Mouse (Mus musculus): ENCODE results near the gene Mogs.

The Mogs gene

DNA sequence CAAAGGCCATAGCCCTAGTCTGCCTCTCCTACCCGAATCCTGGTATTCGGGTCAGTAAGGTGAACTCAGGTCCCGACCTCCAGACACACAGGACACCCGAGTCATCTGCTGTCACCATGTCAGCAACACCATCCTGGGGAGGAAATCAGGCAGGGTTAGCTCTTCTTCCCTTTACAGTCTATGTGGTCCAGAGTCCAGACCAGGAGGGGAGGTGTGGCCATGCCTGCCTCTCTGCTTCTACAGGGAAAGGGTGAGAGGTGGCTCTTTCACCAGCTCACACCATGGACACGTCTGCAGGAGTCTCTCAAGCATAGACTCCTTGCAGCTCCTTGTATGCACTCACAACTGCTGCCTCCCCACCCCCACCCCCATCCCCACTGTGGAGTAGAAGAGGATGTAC, 38.2 kb downstream of the Mogs start:
- DNase-seq, result no peak

DNA sequence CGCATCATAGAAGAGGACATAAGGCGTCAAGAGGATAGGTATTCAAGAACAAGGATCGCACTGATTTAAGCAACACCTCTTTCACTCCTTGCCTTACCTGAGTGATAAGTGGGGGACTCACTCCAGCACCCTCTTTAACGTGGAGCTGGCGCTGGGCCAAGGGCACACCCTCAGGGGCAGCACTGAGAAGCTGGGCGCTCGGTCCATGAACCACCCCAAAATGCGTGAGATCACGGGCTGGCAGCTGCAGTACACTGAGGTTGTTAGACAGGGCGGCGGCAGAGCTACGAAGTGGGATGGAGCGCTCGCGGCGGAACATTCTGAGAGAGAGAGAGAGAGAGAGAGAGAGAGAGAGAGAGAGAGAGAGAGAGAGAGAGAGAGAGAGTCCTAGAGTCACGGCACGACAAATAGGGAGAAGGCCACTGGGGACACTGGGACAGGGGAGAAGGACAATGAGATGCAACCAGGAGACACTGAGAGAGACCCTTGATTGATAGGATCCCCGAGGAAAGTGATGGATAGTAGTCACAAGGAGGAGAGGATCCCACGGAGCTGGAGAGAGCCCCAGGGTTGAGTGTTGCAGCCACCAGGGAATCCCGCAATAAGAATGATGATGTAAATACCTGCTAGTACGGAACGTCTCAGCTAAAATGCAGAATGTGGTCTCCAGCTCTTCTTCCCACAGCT, 40.4 kb downstream of the Mogs start:
- DNase-seq, result no peak

DNA sequence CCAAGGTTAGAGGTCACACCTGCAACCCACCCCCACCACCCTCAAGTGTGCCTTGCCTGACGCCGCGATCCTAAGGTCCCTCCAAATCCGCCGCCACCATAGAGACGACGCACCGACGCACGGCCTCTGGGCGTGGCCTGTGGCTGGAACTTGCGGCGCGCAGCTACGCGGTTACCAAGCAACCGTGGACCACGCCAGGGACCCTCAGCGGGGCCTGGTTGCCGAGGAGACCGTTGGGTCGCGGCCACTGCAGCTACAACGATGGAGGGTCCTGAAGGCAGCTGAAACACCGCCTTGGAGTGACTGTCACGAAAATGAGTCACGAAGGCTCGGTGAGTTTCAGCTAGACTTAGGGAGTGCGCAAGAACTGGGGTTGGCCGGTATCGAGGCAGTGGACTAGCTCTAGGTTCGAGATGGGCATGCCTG, 41.0 kb downstream of the Mogs start, which contains the start of the genes Wdr54 and 1700003E16Rik:
TSS of gene Wdr54 (minus strand) at position 139 of the 426 bp plus-strand sequence.
TSS of gene 1700003E16Rik (plus strand) at position 146 of the 426 bp plus-strand sequence.
- DNase-seq, result peak; percentile 41

DNA sequence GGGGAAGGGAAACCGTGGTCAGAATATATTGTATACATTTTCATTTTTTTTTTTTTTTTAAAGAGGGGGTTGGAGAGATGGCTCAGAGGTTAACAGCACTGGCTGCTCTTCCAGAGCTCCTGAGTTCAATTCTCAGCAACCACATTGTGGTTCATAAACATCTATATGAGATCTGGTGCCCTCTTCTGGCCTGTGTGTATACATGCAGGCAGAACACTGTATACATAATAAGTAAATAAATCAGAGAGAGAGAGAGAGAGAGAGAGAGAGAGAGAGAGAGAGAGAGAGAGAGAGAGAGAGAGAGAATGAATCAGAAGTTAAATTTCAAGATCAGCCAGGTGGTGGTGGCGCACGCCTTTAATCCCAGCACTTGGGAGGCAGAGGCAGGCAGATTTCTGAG, 44.2 kb downstream of the Mogs start:
- DNase-seq, result peak; percentile 58

DNA sequence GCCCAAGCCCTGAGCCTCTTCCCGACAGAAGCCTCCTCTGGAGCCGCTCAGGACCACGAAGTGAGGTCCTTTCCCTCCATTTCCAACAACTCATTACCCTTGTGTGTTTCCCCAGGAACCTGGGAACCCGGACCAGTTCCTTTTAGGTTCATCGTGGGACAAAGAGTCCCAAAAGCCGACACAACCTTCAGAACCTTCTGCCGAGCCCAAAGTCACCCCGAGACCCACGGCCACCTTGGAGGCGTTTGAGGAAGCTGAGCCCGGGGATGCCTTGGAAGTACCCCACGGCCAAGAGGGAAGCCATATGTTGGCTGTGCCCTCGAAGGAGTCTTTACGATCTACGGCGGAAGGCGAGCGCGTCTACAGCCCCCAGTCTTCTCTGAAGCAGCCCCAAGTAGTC, 46.1 kb downstream of the Mogs start:
- DNase-seq, result no peak

DNA sequence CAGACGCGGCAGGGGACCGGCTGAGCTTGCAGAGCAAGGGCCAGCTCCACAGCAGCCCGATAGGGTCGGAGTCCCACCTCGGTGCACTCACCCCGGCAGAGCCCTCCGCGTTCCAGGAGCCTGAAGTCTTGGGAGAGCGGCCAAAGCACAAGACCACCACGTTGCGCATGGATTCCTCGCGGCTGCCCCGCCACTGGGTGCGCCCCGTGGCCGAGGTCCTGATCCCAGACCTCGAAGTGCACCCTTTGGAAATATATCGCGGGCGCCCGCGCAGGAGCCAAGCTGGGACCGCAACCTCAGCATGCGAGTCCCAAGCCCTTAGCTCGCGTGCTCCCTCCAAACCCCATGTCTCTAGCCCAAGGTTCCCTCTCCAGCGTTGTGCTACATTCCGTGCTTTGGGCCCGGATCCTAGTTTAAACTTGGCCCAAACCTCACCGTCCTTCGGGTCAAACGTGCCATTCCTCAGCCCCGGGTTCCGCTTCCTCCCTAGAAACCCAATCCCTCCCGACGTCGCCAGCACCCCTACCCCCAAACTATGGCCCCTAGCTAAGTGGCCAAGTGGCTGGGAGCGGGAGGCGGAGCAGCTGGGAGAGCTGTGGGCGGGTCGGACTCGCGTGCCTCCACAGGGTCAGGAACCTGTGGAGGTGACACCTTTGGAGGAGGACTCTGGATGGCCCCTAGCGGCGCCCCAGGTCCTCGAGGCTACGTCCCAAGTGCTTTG, 46.8 kb downstream of the Mogs start:
- DNase-seq, result peak; percentile 55

DNA sequence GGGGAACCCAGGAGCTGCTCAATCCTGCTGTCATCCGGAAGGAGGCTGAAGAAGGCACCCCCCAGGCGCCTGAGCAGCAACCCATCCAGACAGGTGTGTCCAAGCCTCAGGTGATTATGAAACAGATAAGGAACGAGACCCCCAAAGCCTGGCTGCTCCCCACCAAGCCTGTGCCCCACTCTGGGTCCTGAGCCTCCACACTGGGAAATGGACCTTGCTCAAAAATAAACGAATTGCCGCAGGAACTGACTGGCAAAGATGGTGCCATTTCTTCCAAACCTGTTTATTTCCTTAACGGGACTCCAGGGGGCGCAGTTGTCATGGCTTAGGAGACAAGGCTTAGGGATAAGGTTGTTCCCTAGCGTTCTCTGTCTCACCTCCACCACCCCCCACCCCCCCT, 47.4 kb downstream of the Mogs start:
- DNase-seq, result peak; percentile 69

DNA sequence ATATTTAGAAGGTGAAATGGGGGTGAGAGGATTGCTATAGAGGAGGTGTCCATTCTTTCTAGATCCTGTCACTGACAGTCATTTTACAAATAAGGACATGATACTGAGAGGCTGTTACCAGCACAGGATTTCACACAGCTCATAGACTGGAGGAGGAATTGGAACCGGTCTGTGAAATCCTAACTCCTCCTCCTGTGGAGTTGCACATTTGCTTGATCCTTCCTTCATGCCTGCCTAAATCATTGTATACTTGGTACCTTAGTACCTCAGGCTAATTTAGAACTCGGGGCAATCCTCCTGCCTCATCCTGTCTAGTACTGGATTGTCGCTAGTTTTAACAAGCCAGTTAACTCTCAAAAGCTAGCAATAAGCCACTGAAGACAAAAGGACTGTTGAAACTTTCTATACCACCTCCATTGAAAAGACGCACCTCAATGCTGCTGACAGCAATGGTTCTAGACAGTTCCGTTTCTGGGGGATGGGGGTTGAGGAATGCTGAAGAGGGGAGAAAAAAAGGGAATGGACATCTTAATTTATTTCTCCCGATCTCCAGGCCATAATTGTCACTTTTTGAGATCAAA, 49.8 kb downstream of the Mogs start:
- DNase-seq, result no peak

DNA sequence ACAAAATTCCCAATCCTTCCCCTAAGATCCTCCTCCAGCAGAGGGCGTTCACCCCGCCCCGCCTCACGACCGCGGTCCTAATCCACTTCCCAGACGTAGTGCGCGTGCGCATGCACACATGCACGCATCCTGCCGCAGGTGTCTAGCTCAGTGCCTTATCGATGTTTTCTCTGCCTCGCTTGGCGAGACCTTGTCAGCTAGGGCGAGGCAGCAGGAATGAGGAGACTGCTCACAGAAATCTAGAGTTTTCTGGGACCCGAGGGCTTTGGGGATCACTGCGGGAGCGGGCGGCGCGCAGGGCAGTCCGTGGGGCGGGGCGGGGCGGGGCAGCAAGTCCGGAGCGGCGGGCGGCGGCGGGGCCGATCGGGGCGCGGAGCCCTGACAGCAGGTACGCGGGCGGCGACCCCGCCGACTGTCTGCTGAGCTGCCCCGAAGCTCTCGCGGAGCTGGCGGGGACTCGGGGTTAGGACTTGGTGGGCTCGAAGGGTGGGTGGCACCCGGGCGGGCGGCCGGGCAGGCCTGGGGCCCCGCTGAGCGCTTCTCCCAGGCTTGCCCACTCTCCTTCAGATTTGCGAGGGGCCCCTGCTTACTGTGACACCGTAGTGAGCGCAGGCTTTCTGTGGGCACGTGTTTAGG, 50.4 kb downstream of the Mogs start, which contains the start of gene Dctn1:
TSS of gene Dctn1 (plus strand) at position 314 of the 636 bp plus-strand sequence.
- peak; percentile 96 for DNase-seq

DNA sequence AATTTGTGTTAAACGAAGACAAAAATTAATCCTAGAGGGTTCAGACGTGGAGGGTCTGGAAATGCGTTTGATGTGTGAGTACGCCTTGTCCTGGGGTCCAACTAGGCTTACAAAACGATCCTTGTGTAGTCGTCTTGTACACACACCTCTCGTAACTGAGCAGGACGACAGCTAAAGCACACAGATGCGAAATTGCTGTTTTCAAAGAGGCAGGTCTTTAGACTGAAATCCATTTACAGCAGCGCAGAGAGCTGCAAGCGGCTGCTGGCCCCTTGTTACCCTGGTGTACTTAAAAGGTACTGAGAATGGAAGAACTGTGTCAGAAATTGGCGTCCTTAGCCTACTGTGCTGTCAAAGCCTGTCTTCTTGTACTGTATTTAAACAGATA, 50.9 kb downstream of the Mogs start:
- DNase-seq, result no peak

All from lung, postnatal 14 days (tissue).